Mouse (Mus musculus): Measurements from ENCODE around the gene Iqsec1. TPM values are rescaled to one million over a fixed set of nuclear protein-coding genes. Genes with fewer than 3 reads are reported as not detected.
A peak's percentile ranks its signal among the peaks of the same experiment; 100 is the strongest.

The Iqsec1 gene
- polyA plus RNA-seq, 1 experiment from 2014 or later: 15.8 TPM

DNA sequence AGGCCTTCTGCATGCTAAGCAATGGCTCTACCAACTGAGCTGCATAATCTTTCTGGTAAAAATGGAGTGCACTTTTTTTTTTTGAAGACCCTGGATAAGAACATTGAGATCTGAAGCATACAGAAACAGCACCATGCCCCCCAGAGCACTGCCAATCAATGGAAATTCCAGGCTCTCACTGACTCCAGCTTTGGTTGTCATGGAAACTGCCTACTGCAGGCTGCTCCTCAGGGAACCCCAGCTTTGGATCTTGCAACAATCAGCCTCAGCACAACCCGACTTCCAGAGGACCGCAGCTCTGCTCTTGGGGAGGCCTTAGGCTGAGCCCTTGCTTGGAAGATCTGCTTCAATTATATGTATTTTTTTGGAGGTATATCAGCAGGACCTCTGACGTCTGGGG lies 201.9 kb downstream of the Iqsec1 start:
- Histone ChIP-seq H3K4me1 (peaks cover 54% of the 10 kb centered on the region), H3K9ac (no peak overlapping the region)

DNA sequence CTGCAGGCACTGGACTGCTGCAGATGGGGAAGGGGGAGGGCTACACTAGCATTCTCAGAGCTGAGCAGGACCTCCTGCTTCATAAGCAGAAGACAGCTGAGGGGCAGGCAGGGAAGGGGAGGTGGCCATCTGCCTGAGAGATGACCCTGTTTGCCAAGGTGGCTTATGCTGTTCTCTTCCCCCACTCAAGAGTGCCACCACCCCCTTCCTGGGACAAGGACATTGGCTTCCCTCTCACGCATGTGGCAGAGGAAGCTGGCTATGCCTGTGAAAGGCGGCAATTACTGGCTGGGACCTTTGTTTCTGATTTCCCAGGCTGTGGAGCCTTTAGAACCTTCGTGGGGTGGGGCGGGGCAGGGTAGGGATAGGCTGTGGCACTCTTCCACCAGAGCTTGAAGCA lies 204.5 kb downstream of the Iqsec1 start:
- 0 out of 2 replicates have a peak, but pooled peaks have one; percentile 2 for ATAC-seq (ENCODE audit: low FRiP score)
- Histone ChIP-seq H3K9ac (peak overlapping the region; percentile 13), H3K4me3 (no peak overlapping the region), H3K27me3 (no peaks in the 10 kb centered on the region), H3K9me3 (replicated peaks) (no peaks in the 10 kb centered on the region), H3K4me2 (replicated peaks) (no peak overlapping the region), H3K27ac (peak overlapping the region; percentile 98), H3K4me1 (peaks cover 80% of the 10 kb centered on the region), H3K36me3 (no peaks in the 10 kb centered on the region)
- WGBS: 37% methylated on average over 4 of the region's 4 CpGs

More for the DNA sequence above, 201.9 kb downstream of the Iqsec1 start:
- WGBS: 19% methylated on average over 3 of the region's 3 CpGs
- peak overlapping the region; percentile 75 for H3K27ac ChIP-seq
- ATAC-seq (ENCODE audit: low FRiP score): no peak
- H3K36me3 ChIP-seq: no peaks in the 10 kb centered on the region
- no peak overlapping the region for H3K4me3 ChIP-seq
- no peaks in the 10 kb centered on the region for H3K9me3 ChIP-seq (replicated peaks)
- no peak overlapping the region; the same call in 1 of the 2 replicates for H3K4me2 ChIP-seq (replicated peaks)
- H3K27me3 ChIP-seq: no peaks in the 10 kb centered on the region

DNA sequence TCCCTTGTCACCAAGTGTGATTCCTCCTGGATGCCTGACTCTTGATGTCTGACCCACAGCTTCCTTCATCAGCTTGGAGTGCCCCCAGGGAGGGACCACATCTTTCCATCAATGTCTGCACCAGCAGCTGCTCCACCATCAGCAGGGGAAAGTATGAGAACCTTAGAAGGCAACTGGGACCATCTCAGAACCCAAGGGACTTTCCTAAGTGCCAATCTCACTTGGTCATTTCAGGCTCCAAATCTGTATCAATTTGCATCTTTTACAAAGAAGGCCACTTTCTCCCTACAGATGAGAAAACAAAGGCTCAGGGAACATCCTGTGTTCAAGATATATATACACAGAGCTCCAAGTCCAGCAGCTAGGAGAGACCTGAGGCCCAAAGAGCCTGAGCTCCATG lies 205.3 kb downstream of the Iqsec1 start:
- no peaks in the 10 kb centered on the region for H3K36me3 ChIP-seq
- no peaks in the 10 kb centered on the region for H3K9me3 ChIP-seq (replicated peaks)
- ATAC-seq (ENCODE audit: low FRiP score): no peak
- peak overlapping the region; percentile 98 for H3K27ac ChIP-seq
- H3K27me3 ChIP-seq: no peaks in the 10 kb centered on the region
- no peak overlapping the region for H3K4me2 ChIP-seq (replicated peaks)
- H3K4me1 ChIP-seq: peaks cover 83% of the 10 kb centered on the region
- no peak overlapping the region for H3K4me3 ChIP-seq
- H3K9ac ChIP-seq: no peak overlapping the region

DNA sequence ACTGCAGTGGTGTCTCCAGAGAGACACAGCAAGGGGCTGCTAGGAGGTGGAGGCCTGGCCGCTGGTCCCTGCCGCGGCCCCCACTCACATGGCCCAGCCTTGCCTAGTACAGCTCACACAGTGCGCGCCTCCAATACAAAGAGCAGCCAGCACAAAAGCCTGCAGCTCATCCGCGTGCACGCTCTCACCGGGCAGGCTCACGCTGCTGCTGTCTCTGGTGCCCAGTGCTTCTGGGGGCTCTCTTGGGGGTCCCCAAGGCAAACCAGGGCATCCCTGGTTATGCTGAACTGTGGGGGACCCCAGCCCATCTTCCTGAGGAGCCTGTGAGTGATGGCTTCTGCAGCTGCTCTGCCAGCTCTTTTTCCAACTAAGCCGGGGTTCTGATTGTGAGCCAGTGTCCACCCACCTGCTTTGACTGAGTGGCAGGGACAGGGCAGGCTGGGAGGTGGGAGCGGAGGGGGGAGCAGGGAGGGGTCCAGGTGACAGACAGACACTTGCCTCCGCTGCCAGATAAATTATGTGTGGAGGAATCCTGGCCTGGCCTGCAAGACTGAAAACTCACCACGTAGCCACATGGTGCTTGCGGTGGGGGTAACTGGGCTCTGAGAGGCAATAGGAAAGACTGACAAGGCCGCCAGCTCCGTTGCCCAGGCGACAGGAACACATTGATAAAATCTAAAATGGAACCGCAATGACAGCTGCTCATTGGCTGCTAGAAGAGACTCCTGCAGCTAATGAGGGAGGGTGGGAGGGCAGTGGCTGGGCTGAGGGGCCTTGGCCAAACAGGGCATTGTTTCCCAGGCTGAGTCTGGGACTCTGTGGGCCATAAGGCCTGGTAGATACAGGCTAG lies 206.3 kb downstream of the Iqsec1 start:
- peak overlapping the region; percentile 74 for H3K9ac ChIP-seq
- peaks cover 80% of the 10 kb centered on the region for H3K4me1 ChIP-seq
- H3K27ac ChIP-seq: peak overlapping the region; percentile 98
- no peaks in the 10 kb centered on the region for H3K9me3 ChIP-seq (replicated peaks)
- peak overlapping the region; percentile 34 for H3K4me3 ChIP-seq
- H3K4me2 ChIP-seq (replicated peaks): peak overlapping the region; percentile 60
- 19% methylated on average over 19 of the region's 19 CpGs for WGBS
- H3K36me3 ChIP-seq: no peaks in the 10 kb centered on the region
- ATAC-seq (ENCODE audit: low FRiP score): peak; percentile 85
- H3K27me3 ChIP-seq: no peaks in the 10 kb centered on the region

DNA sequence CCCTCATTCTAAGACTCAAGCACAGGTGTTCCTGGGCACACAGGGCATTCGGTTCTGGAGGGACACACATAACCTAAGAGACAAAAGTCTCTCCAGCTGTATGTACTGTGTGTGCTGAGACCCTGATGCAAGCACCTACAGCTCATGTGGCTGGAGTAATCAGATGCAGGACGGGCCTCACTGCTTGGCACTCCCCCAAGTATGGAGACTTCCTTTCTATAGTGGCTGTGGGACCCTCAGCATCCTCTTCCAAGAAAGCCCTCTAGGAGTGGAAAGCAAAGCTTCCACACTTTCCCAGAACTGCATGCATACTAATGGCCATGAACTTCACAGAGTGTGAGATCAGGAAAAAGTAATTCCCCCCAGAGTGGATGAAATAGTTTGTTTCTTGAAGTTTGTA lies 208.0 kb downstream of the Iqsec1 start:
- peak overlapping the region; percentile 60 for H3K4me2 ChIP-seq (replicated peaks)
- H3K27ac ChIP-seq: peak overlapping the region; percentile 98; the same call in 1 of the 2 replicates
- H3K4me1 ChIP-seq: peaks cover 68% of the 10 kb centered on the region
- no peak for ATAC-seq (ENCODE audit: low FRiP score)
- peak overlapping the region; percentile 34 for H3K4me3 ChIP-seq
- 58% methylated on average over 2 of the region's 2 CpGs for WGBS
- no peaks in the 10 kb centered on the region for H3K9me3 ChIP-seq (replicated peaks)
- no peaks in the 10 kb centered on the region for H3K36me3 ChIP-seq
- peak overlapping the region; percentile 38 for H3K9ac ChIP-seq
- no peaks in the 10 kb centered on the region for H3K27me3 ChIP-seq

DNA sequence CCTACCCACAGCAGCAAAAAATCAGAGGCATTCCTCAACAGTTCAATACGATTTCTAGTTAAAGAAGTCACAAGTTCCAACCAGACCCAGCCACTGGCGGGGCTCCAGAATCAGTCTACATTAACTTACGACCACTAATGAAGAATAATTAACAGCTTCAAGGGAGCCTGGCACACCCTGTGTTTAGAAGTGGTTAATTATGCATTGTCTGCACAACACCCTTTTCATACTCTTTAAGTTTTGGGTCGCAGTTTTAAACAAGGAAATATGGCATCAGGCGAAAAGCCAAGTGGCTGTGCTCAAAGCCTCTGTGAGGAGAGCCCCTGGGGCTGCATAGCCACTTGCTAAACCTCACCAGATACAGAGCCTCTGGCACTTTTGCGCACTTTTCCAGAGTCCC lies 209.6 kb downstream of the Iqsec1 start:
- Histone ChIP-seq H3K27ac (no peak overlapping the region), H3K9me3 (replicated peaks) (no peaks in the 10 kb centered on the region), H3K36me3 (no peaks in the 10 kb centered on the region), H3K4me1 (peaks cover 56% of the 10 kb centered on the region), H3K9ac (no peak overlapping the region), H3K4me2 (replicated peaks) (peak overlapping the region; percentile 60), H3K27me3 (no peaks in the 10 kb centered on the region), H3K4me3 (no peak overlapping the region)
- no peak for ATAC-seq (ENCODE audit: low FRiP score)
- WGBS: 72% methylated on average over 6 of the region's 6 CpGs

DNA sequence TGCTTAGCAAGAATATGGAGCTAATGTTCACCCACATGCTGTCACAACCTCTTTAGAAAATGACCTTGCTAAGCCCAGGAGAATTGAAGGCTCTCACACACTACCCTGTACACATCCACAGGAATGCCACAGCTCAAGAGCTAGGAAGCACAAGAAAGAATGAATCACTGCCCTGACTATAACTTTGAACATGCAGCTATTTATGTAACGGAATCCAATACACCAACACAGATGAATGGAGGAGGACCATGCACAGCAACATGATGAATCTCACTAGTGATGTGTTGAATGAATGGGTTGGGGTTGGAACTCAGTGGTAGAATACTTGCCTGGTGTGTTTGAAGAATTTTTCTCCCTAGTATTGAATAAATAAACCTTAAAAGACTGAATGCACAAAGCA lies 211.2 kb downstream of the Iqsec1 start:
- Histone ChIP-seq H3K4me3 (no peak overlapping the region), H3K27me3 (no peaks in the 10 kb centered on the region), H3K9me3 (replicated peaks) (no peaks in the 10 kb centered on the region), H3K4me1 (peaks cover 43% of the 10 kb centered on the region), H3K9ac (no peak overlapping the region), H3K36me3 (no peaks in the 10 kb centered on the region), H3K27ac (no peak overlapping the region), H3K4me2 (replicated peaks) (no peak overlapping the region)
- no peak for ATAC-seq (ENCODE audit: low FRiP score)
- 97% methylated on average over 1 of the region's 1 CpGs for WGBS

DNA sequence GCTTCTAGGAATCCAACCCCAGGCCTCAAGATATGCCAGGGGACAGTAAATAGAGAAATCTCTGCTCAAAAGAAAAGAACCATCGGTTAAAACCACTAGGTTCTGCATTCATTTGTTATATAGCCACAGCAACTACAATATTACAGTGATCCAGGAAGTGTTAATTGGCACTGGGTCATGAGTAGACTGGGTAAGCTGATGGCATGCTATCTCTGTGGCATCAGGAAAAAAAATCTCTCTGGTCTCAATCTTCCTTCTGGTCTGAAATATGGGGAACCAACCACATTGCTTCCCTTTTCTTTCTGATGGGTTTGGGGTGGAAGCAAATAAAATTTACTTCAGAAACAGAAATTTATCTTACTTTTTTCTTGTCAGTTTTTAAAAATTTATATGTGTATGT lies 212.9 kb downstream of the Iqsec1 start:
- Histone ChIP-seq H3K4me3 (no peak overlapping the region), H3K9ac (no peak overlapping the region), H3K4me2 (replicated peaks) (no peak overlapping the region), H3K4me1 (peaks cover 26% of the 10 kb centered on the region), H3K27me3 (no peaks in the 10 kb centered on the region), H3K9me3 (replicated peaks) (no peaks in the 10 kb centered on the region), H3K36me3 (no peaks in the 10 kb centered on the region), H3K27ac (no peak overlapping the region)
- no peak for ATAC-seq (ENCODE audit: low FRiP score)
- WGBS: 87% methylated on average over 1 of the region's 1 CpGs

DNA sequence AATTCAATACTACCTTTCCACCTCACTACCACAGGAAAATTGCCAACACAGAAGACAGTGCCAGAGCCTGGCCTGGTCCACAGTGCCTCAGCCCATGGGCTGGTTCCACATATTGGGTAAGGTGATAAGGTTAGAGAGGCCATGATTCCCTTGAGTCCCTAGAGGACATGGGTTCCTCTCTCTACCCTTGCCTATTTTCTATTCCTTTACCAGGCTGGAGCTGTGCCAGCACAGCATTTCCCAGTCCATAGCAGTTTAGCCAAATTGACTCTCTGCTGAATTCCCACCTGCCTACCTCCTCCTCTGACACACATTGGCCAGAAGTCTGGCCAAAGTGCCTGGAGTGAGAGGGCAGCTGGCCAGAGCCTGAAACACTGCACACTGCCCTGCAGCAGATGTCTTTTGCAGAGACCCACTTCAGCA lies 214.7 kb downstream of the Iqsec1 start:
- Histone ChIP-seq H3K4me1 (peaks cover 8% of the 10 kb centered on the region), H3K27me3 (no peaks in the 10 kb centered on the region), H3K9me3 (replicated peaks) (no peaks in the 10 kb centered on the region), H3K36me3 (peaks cover 5% of the 10 kb centered on the region; the same call in 1 of the 2 replicates), H3K9ac (no peak overlapping the region), H3K4me2 (replicated peaks) (no peak overlapping the region), H3K27ac (no peak overlapping the region), H3K4me3 (no peak overlapping the region)
- no peak for ATAC-seq (ENCODE audit: low FRiP score)

DNA sequence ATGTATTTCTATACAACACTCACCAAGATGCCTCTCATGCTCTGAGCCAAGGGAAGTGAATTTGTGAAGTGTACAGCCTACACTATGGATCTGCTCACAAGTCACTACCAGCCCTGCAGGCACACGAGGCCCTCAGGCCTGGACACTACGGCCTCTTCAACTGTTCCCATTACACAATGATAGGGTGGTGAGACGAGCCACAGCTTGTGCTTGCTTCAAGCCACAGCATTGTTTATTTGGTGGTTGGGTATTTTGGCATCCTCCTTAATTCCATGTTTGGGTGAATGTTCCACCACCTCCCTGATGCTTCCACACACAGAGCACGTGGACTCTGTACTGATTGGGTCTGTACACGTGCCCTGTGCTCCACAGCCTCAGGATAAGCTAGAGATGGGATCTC lies 216.4 kb downstream of the Iqsec1 start:
- Histone ChIP-seq H3K4me1 (peaks cover 12% of the 10 kb centered on the region), H3K9ac (no peak overlapping the region), H3K9me3 (replicated peaks) (no peaks in the 10 kb centered on the region), H3K36me3 (peaks cover 7% of the 10 kb centered on the region; the same call in 1 of the 2 replicates), H3K27me3 (no peaks in the 10 kb centered on the region), H3K27ac (no peak overlapping the region), H3K4me3 (no peak overlapping the region), H3K4me2 (replicated peaks) (no peak overlapping the region)
- ATAC-seq (ENCODE audit: low FRiP score): no peak
- 88% methylated on average over 5 of the region's 5 CpGs for WGBS

DNA sequence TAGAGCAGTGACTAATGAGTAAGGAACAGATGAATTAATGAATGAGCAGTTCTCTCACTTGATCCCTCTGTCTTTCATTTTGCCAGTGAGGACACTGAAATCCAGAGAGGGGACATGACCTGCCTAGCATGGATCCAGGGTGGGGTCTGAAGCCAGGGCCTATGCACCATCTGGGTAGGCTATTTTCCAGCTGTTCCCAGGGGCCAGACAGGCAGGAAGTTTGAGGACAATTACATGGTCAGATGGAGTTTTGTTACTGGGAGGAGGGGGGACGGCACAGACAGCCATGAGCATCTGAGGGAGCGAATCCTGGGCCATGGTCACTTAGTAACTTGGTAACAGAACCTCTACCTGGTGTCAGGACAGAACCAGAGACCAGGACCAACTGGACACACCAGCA lies 220.0 kb downstream of the Iqsec1 start:
- Histone ChIP-seq H3K27ac (no peak overlapping the region), H3K27me3 (no peaks in the 10 kb centered on the region), H3K9ac (no peak overlapping the region), H3K36me3 (peaks cover 7% of the 10 kb centered on the region; the same call in 1 of the 2 replicates), H3K9me3 (replicated peaks) (no peaks in the 10 kb centered on the region), H3K4me2 (replicated peaks) (no peak overlapping the region), H3K4me1 (peaks cover 26% of the 10 kb centered on the region), H3K4me3 (no peak overlapping the region)
- no peak for ATAC-seq (ENCODE audit: low FRiP score)
- 57% methylated on average over 2 of the region's 2 CpGs for whole genome bisulfite sequencing

DNA sequence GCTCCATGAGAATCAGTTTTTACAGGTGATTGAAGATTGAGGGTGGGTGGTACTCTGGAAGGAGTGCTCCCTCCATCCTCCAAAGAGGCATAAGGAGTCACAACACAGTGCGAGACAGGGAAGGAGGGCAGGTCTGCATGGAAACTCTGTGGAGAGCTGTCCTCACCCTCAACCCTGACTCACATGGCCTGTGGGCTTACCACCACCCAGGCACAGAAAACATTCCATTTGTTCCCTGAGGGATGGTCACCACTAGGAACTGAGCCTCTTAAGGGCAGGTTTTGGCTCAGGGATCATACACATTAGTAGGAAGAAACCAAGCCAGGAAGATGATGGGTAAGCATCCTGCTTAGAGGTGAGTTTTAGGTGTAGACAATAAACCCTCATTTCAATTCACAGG lies 220.6 kb downstream of the Iqsec1 start:
- H3K4me1 ChIP-seq: peaks cover 31% of the 10 kb centered on the region
- no peak overlapping the region for H3K4me3 ChIP-seq
- no peak overlapping the region for H3K4me2 ChIP-seq (replicated peaks)
- H3K36me3 ChIP-seq: peaks cover 7% of the 10 kb centered on the region; the same call in 1 of the 2 replicates
- no peak overlapping the region for H3K27ac ChIP-seq
- no peaks in the 10 kb centered on the region for H3K9me3 ChIP-seq (replicated peaks)
- no peak overlapping the region for H3K9ac ChIP-seq
- no peak for ATAC-seq (ENCODE audit: low FRiP score)
- 89% methylated on average over 1 of the region's 1 CpGs for WGBS
- H3K27me3 ChIP-seq: no peaks in the 10 kb centered on the region

DNA sequence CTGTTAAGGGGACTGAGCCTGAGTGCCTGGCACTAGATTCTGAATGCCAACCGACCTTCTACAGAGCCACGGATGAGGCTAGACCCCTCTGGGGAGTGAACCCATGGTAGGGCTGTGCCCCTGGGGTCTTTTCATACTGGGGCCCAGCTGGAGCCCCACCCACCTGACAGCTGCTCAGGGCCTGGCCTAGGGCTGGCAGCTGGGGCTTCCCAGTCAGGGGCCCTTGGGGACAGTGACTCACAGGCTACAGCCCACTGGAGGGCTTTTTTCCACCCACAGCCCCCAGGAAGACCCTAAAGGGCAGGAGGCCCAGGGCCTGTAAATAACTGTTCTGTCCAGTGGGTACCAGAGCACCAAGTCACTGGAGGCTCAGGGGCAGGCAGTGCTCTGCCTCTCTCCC lies 223.7 kb downstream of the Iqsec1 start:
- WGBS: 27% methylated on average over 2 of the region's 2 CpGs
- Histone ChIP-seq H3K9ac (no peak overlapping the region), H3K4me2 (replicated peaks) (no peak overlapping the region), H3K27ac (peak overlapping the region; percentile 56), H3K4me1 (peaks cover 50% of the 10 kb centered on the region), H3K27me3 (no peaks in the 10 kb centered on the region), H3K9me3 (replicated peaks) (no peaks in the 10 kb centered on the region), H3K36me3 (0 out of 2 replicates have a peak, but pooled peaks cover 3% of the 10 kb centered on the region), H3K4me3 (no peak overlapping the region)
- peak; percentile 48 for ATAC-seq (ENCODE audit: low FRiP score)
